Mouse (Mus musculus): ENCODE data around the gene Emg1.

Emg1 gene

DNA sequence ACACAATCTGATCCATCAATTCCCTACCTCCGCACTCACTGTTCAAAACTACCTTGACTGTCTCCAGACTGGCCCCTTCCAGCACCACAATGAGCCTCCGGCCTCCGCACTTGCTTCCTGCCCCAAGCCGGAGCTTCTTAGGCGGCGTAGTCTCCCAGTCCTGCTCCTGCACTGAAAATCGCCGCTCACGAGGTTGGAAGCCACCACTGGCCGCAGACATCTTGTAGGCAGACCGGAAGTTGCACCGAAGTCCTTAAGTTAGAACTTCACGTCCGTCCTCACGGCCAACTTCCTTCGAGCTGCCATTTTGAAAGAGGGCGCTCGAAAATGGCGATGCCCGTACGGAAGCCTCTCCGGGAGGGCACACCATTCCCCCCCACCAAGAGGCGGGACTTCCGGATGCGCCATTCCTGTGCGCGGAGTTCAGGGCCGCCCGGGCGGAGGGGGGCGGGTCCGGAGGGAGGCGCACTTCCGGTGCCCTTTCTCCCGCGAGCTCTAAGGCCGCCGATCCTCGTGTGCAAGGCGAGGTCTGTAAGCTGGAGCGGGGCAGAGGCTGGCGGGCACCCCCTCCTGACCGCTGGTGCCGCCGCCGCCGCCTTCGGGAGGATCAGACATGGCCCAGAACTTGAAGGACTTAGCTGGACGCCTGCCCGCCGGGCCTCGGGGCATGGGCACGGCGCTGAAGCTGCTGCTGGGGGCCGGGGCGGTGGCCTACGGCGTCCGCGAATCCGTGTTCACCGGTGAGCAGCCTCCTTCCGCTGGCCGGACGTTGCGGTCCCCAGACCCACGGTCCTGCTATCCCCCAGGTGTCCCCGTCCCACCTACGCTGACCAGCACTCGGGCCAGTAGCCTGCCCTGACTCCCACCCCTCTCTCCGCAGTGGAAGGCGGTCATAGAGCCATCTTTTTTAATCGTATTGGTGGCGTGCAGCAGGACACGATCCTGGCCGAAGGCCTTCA is at the start of gene Emg1, which contains the start of gene Phb2:
Emg1 (minus strand) TSS at position 355 of the 959 bp plus-strand sequence.
Phb2 (plus strand) TSS at position 513 of the 959 bp plus-strand sequence.
- peak; percentile 98 to 99 for DNase-seq (ENCODE audit: low spot score in 2 of 2)

DNA sequence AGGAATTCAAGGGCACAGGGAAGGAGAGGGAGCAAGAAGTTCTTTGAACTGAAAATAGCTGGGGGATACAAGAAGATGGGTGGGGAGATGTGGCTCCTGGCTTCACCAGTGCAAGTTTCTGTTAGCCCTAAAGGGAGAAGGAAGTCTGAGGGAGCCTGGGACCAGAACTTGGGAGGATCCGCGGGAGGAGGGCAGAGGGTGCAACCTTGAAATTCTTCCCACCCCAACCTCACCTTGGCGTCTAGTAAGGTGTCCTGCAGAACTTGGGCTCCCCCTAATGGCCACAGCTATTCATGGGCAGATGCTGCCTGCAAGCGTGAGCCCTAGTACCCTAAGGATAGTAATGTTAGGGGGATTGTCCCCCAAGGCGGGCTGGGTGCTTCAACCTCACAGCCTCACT is 47.3 kb upstream of the Emg1 start:
- peak; percentile 84 to 85 for DNase-seq (ENCODE audit: low spot score in 2 of 2)

DNA sequence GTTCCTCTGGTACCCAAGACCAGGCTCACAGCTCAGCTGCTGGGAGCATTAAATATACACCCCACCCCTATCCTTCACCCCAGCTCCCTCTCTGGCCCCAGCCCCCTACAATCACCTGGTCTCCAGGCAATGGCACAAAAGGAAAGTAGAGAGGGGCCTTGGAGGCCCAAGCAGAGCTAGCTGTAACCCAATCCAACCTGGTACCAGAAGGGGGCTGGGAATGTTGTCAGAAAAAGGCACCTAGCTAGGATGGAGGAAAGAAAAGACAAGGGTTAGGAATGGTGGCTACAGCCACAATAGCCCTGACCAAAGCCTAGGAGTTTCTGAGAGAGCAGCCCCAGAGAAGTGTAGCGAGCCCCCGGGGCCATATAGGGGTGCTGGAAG is 46.9 kb upstream of the Emg1 start:
- no peak for DNase-seq (ENCODE audit: low spot score in 2 of 2)

DNA sequence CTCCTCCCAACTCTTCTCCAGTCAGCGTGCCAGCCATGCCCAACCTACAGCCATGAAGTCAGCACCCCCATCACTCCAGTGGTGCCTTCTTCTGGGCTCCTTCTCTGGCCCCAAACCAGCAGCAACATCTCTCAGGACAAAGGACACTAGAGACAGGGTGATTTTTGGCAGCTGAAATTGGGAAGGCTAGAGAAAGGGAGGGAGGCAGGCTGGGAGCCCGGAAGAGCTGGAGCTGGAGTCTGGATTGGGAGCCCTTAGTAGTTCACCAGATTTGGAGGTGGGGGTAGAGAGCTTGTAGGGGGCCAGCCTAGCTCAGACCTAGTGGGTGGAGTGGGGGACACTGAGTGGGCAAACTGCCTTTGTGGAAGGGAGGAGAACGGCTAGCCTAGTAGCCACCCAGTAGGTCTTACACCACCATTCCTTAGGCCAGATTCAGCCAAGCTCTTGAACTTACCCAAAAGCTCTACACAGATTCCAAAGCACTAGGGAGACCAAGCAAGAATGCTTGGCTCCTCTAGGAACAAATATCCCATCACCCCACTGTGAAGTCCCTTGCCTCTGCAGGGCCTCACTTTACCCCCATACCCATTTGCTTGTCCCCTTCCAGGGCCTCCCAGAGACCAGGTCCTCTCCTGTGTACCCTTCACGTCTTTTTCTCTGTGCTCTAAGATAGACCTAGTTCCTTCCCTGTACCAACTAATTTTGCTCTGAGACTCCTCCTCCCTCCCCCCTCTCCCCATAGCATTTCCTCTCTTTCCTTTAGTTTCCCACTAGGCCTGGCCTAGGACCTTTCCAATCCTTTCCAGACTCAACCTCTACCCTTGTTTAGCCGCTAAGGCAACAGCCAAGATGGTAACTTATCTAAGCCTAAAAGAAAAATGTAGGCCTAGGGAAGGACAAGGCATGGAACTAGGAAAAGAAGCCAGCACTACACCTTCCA is 46.2 kb upstream of the Emg1 start:
- DNase-seq (ENCODE audit: low spot score in 2 of 2) = peak in 1 of 2 experiments; percentile 45

DNA sequence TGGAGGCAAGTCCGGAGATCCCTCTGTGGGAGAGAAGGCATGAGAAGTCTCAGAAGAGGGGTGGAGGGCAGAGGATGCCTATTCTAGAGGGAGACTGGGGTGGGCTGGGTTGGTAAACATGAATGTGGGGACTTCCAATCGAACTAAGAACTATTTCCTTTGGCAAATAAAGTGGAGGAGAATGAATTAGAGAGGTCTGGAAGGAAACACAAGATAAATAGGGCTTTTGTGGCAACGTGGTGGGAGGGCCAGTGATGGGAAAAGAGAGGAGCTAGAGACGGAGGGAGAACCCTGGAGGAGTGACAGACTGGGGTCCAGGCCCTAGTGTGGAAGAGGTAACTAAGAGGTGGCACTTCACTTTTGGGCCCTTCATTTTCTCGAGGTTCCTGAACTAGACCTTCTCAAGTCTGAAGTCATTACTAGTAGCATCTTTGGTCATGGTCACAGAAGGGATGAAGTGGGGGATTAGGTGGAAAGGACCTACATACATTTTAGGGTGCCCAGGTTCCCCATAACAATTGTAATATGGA is 45.4 kb upstream of the Emg1 start:
- no peak for DNase-seq (ENCODE audit: low spot score in 2 of 2)

DNA sequence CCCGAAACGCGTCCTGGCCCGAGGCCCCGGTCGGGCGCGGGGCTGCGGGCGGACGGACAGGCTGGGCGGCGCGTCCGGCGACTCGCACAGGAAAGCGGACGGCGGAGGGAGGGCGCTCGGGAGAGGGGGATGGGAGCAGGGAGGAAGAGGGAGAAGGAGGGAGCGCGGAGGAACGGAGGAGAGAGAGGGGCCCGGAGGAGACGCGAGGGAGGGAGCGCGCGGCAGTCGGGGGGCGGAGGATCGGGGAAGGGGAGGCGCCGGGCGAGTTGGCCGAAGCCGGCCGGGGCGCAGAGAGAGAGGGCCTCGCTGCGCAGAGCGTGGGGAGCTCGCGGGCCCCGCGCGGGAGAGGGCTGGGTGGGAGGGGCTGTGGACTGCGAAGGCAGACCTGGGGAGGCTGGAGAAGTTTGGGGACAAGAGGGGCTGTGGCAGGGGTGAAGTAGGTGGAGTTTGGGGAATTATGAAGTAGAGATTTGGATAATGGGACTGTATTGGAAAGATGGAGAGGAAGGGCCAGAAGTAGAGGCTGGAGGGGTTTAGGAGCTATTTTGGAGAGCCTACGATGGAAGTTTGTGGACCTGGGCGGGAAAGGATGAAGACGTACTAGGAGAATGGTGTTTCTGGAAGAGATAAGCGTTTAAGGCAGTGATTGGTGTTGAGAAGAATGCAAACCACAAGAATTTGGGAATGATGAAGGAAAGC is 44.8 kb upstream of the Emg1 start:
- peak; percentile 73 to 87 for DNase-seq (ENCODE audit: low spot score in 2 of 2)

DNA sequence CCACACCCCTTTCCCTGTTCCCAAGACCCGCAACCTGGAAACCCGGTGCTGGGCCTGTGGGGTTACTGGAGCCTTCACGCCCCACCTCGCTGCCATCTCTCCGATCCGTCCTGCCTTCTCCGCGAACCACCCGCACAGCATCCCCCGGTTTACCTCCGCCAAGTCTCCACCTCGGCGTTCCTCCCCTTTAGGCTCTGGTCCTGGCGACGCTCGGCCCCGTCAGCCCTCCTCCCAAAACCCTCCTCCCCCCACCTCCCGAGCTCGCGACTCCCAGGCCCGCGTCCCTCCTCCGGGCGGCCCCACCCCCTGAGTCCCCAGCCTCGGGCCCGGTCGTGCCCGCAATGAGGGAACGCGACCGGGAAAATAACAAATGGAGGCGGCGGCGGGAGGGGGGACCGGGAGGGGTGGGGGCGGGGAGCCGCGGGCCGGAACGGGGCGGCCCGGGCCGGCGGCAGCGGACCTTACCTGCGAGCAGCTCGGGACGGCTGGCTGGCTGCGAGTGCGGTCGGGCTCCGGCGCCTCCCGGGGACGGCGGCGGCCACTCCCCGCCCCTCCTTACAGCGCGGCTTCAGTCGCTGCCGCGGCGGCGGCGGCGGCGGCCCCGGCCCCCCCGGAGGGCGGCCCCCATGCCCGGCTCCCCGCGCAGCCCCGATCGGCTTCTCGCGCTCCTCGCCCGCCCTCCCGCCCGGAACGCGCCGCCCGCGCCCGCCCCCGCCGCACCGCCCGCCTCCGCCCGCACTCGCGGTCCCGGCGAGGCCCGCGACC is 44.0 kb upstream of the Emg1 start, which contains the start of the genes Gm45234 and Atn1:
Gm45234 (minus strand) TSS at position 191 of the 765 bp plus-strand sequence.
Atn1 (minus strand) TSS at position 694 of the 765 bp plus-strand sequence.
- DNase-seq (ENCODE audit: low spot score in 2 of 2) = peak; percentile 64 to 76

DNA sequence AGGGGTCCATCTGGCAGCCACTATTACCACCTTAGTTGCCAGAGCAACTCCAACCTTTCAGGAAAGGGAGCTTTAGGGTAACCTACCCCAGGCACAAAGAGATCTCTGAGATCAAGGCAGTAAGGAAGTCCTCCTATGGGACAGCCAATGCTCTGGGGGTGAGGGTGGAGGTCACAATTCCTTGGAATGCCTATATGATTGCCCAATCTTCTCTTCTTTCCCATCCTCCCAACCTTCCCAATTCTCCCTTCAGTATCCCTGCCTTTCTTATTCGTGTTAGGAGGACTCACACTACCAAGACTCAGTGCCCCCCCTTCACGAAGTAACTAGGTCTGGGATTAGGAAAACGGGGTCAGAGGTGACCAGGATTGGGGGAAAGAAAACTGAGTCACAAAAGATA is 43.3 kb upstream of the Emg1 start:
- DNase-seq (ENCODE audit: low spot score in 2 of 2) = no peak

DNA sequence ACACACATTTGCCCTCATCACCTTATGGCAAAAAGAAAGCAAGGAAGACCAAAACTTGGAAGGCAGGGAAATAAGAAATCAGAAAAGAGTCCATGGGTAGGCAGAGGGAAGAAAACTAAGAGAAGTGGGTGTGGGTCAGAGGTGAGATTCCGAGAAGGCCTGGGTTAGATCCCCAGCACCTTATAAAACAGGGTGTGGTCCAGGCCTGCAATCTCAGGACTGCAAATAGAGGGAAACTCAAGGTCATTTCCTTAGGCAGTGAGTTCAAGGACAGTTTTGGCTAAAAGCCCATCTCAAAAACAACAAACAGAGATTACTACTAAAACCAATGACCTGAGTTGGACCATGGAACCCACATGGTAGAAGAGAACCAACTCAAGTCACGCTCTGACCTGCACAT is 41.9 kb upstream of the Emg1 start:
- DNase-seq (ENCODE audit: low spot score in 2 of 2) = no peak

DNA sequence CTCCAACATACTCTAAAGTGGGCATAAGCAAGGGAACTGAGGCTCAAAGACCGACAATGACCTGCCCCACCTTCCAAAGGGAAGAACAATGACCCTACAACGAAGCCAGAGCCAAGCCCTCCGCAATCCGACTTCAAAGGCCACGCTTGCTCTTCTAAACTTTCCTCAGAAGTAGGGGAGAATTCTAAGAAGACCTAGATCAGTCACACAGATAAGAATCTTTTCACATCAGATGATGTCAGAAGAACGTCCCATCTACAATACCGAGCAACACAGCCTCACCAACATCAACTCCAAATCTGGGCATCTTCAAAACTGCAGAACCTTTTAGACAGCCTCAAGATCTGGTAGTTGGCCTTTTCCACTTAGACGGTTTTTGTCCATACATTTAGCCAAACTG is 38.4 kb upstream of the Emg1 start:
- DNase-seq (ENCODE audit: low spot score in 2 of 2) = no peak

DNA sequence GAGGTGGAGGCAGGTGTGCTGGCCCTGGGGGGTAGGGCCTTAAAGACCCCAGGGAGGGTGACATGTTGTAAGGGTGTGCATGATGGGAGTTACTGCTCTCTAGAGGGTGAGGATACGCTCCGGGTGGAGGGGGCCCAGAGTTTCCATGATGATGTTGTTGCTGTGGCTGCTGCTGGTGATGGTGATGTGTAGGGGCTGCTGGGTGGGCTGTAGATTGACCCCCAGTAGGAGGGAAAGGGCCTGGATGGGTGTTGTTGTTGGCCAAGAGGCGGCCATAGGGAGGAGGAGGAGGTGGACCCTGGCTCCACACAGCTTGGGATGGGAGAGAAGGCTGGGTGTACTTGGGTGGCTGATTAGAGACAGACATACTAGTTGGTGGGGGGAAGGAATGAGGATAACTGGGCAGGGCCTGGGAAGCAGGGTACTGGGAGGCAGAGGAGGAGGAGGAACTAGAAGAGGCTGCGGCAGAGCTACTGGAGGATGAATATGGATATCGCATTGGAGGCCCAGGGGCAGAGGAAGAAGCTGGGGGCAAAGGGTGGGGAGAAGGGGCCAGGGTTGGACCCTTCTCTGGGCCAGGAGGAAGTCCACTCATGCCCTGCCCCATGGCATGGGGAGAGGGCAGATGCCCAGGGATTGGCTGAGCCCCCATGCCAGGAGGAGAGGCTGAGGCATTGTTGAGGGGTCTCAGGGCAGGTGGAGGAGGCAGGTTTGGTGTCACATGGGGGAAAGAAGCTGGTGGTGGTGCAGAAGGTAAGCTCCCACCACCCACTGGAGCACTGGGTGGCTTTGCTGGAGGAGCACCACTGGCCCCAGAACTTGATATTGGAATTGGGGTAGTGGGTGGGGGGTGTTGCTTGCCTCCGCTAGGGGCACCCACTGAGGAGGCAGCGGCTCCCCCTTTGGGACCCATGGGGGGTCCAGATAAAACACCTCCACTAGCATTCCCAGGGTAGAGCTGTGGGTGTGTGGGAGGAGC is 35.0 kb upstream of the Emg1 start:
- no peak for DNase-seq (ENCODE audit: low spot score in 2 of 2)

DNA sequence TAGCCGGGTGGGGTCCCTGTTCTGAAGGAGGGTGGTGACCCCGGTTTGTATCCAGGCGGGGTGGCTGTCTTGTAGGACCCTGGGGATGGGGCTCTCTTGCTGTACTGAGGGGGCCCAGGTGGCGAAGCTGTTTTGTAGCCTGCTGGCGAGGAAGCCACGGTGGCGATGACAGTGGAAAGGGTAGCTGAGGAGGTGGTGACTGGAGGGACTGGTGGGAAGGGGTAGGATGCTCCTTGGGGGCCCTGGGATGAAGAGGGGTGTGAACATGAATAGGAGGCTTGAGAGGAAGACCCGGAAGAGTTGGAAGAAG is 34.3 kb upstream of the Emg1 start:
- no peak for DNase-seq (ENCODE audit: low spot score in 2 of 2)

DNA sequence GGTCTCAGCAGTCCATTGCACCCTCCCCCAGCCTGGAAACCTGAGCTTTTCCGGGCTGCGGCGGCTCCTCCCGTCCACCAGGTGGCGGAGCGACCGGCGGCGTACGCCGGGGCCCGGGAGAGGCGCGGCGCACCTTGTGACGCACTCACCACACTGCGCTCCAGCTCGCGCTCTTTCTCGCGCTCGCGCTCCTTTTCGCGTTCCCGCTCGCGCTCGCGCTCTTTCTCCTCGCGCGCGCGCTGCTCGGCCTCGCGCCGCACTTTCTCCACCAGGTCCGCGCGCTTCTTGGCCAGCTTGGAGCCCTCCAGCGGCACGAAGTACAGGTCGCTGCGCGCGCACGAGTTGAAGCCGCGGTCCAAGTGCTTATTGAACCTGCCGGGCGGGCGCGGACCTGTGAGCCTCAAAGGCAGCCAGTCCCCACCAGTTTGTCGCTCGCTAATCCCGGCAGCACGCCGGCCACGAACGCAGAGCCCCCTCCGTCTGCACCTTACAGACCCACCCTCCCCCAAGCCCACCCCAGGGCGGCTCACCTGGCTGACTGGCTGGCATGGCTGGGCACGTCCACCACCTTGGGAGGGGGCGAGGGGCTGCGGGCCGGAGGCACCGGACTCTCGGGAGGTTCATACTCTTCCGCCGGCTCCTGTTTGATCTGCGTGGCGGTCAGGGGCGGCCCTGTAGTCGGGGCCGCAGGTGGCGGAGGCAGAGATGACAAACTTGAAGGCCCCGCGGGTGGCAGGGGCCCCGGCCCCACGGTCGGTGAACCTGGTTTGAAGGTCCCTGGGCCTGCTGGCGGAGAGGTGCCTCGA is 33.7 kb upstream of the Emg1 start:
- peak; percentile 87 to 94 for DNase-seq (ENCODE audit: low spot score in 2 of 2)

DNA sequence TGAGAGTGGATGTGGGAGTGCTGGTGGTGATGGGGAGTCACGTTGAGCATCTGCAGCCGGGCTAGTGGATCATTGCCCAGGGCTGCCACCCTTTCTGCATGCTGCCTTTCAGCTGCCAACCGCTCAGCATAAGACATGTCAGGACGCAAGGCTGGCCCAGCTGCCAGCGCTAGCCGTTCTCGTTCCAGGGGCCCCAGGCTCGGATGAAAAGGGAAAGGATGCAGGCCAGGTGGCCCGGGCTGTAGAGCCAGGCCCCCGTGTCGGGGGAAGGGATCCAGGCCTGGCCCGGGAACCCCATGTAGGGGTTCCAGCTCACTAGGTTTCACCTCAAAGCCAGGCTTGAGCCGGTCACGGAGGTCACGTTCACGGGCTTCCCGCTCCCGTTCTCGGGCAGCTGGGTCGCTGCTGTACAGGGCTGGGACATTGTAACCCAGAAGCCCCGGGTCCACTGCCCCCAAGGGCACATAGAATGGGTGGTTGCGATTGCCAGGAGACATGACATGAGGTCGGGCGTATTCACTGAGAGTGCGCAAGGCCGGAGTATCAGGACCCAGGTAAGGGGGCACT is 32.9 kb upstream of the Emg1 start:
- no peak for DNase-seq (ENCODE audit: low spot score in 2 of 2)

DNA sequence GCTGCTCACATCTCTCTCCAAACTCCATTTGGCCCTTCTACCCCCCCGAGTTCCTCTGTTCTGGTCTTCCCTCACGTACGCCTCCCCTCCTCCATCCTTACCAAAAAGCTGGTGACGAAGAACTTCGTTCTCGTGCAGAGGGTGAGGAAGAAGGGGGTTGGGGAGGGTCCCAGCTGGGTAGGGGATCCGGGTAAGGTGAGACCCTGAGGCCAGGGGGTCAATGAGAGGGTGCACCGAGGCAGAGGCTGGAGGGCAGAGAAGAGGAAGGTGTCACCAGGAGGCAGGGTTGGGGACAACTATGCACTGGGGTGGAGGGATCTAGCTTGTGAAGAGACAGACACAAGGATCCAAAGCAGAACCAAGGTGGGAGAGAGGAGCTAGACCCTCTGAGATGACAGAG is 31.7 kb upstream of the Emg1 start:
- no peak for DNase-seq (ENCODE audit: low spot score in 2 of 2)

DNA sequence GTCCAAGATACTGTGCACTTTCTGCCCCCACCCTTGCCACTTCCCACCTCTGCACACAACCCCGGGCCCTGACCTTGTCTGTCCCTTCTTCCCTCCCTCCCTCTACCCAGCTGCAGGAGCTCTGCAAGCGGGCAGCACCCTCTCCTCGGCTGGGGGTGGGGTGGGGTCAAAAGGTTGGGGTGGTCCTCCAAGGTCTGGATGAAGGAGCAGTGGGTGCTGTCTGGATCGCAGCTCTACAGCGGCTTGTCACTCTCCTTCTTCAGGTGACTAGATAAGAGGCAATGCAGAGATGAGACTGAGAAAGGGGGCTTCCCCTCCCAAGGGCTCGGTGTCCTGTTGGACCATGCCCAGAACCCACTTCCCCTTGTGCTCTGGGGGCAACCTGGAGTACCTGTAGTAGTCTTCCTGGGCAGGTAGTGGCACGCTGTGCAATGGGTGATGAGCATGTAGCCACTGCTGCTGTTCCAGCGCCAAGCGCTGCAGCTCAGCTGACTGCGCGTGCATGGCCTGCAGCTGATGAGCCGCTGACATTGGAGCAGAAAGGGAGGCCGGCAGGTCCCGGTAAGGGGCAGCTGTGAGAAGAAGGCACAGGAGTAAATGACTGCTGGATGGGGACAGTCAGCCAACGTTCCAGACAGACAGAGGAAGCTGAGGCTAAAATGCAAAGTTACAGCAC is 31.0 kb upstream of the Emg1 start:
- no peak for DNase-seq (ENCODE audit: low spot score in 2 of 2)

DNA sequence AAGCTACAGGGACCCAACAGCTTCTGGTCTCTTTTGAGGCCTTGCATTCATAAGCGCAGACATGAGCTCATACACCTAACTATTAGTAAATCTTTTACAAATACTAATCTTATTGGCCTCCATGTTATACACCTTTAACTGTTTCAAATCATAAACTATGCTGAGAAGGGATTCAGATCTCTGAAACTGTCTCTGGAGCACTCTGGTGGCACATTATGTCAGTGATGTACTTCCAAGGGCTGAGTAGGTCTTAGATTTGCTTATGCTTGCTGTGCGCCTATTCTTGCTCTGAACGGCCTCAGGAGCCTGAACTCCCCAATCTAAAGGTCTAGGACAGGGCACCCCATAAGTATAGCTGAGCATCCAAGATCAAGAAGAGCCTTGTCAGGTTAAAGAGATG is 29.9 kb upstream of the Emg1 start:
- no peak for DNase-seq (ENCODE audit: low spot score in 2 of 2)

Data from urinary bladder, postnatal 36 days (tissue).